Mouse (Mus musculus): Measurements from ENCODE around the gene Rnaseh2a.
A peak's percentile ranks its signal among the peaks of the same experiment; 100 is the strongest.

DNA sequence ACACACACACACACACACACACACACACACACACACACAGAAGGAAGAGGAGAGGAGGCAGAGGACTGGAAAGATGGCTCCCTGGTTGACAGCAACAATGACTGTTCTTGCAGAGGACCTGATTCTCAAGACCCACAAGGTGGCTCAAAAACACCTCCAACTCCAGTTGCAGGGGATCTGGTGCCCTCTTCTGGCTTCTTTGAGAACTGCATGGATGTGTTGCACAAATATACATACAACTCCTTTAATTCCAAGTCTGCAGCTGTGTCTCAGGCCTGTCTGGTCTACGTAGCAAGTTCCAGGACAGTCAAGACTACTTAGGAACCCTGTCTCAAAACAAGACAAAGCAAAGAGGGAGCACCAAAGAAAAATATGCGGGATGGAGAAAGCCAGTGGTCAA, 12.8 kb downstream of the Rnaseh2a start:
- TF ChIP-seq CTCF (IDR thresholded peaks at IDR 0.05; ENCODE audit: insufficient read depth, low read depth, low read length) (peak; percentile 38; the same call in 1 of the 2 replicates), POLR2A (IDR thresholded peaks at IDR 0.05; ENCODE audit: insufficient read depth, low read depth, low read length) (no peak)
